28 mouse cellular contexts compared by ENCODE assay signal in genomic region chr10:44777214-44777613, GRCm38 (mm10).
DNase-seq lines count a peak whose midpoint lies in the region; ATAC-seq lines count a peak whose summit lies in the region.
"Had no signal": no experiment of that assay in that cellular context is flagged by ENCODE, and none has a peak within 500 bp of the region (broad histone marks: within the 10 kb centered on the region; RNA-seq: fewer than 3 reads in every experiment).

No protein-coding gene starts in this region.

- WGBS in forebrain, embryonic 15.5 days, result 94% methylated on average over 2 of the region's 2 CpGs

- no peak overlapping the region for H3K9ac ChIP-seq in forebrain, embryonic 15.5 days (replicated peaks)
- H3K9ac ChIP-seq: embryonic facial prominence, embryonic 13.5 days; embryonic facial prominence, embryonic 15.5 days; forebrain, embryonic 12.5 days; forebrain, postnatal 0 days had no signal

- intact Hi-C loops in heart, postnatal 14 days (cut with DNase I), result no loop called here

- no peak overlapping the region for H3K4me3 ChIP-seq in forebrain, embryonic 15.5 days
- H3K4me3 ChIP-seq: embryonic facial prominence, embryonic 13.5 days; embryonic facial prominence, embryonic 15.5 days; erythroblast, embryonic 14.5 days; forebrain, embryonic 10.5 days; forebrain, embryonic 12.5 days had no signal

- H3K9me3 ChIP-seq in forebrain, embryonic 15.5 days, result no peaks in the 10 kb centered on the region
- H3K9me3 ChIP-seq: embryonic facial prominence, embryonic 13.5 days; embryonic facial prominence, embryonic 15.5 days; forebrain, embryonic 10.5 days; forebrain, embryonic 12.5 days had no signal

- H3K27ac ChIP-seq in forebrain, embryonic 15.5 days (replicated peaks), result no peak overlapping the region
- H3K27ac ChIP-seq: embryonic facial prominence, embryonic 13.5 days; embryonic facial prominence, embryonic 15.5 days; forebrain, embryonic 10.5 days; forebrain, embryonic 12.5 days had no signal

- 0 out of 2 replicates have a peak, but pooled peaks have one; percentile 39 for ATAC-seq in common myeloid progenitor, adult 5-6 weeks (replicated peaks; ENCODE audit: low read depth, poor library complexity, severe bottlenecking)
- peak; percentile 60 for ATAC-seq in megakaryocyte, adult 5-6 weeks (ENCODE audit: poor library complexity, severe bottlenecking)
- no peak for ATAC-seq in forebrain, embryonic 15.5 days (replicated peaks)
- ATAC-seq: activated CD4-positive, CD25-positive, alpha-beta regulatory T cell, adult 4 months; CD4-positive, CD25-positive, alpha-beta regulatory T cell, adult 4 months; forebrain, embryonic 14.5 days; forebrain, postnatal 0 days; Patski had no signal

- no peak overlapping the region for H3K4me2 ChIP-seq in forebrain, embryonic 15.5 days (replicated peaks)
- H3K4me2 ChIP-seq: embryonic facial prominence, embryonic 13.5 days; embryonic facial prominence, embryonic 15.5 days; forebrain, embryonic 12.5 days had no signal

- peak; percentile 28 for DNase-seq in heart, adult 11 months
- no peak for DNase-seq in heart, postnatal 14 days
- DNase-seq in urinary bladder, adult 18-20 months (ENCODE audit: low spot score in 2 of 2), result no peak
- DNase-seq: adrenal gland, adult 8-10 months; adrenal gland, postnatal 14 days; adrenal gland, postnatal 36 days; B cell, adult 2 months; cerebellum, adult 11-12 months; cerebellum, adult 2 months; cerebellum, adult 9-10 months; cerebellum, postnatal 10 days; cerebellum, postnatal 25 days; embryo, embryonic 11 days; forebrain, postnatal 0 days had no signal

- H3K27me3 ChIP-seq in forebrain, embryonic 15.5 days, result no peaks in the 10 kb centered on the region
- H3K27me3 ChIP-seq: CH12.LX; embryonic facial prominence, embryonic 13.5 days; embryonic facial prominence, embryonic 15.5 days; forebrain, embryonic 12.5 days had no signal

- H3K4me1 ChIP-seq in forebrain, embryonic 15.5 days, result no peaks in the 10 kb centered on the region
- H3K4me1 ChIP-seq: embryonic facial prominence, embryonic 13.5 days; embryonic facial prominence, embryonic 15.5 days; forebrain, embryonic 12.5 days had no signal

- no peaks in the 10 kb centered on the region for H3K36me3 ChIP-seq in forebrain, embryonic 15.5 days
- H3K36me3 ChIP-seq: embryonic facial prominence, embryonic 13.5 days; embryonic facial prominence, embryonic 15.5 days; forebrain, embryonic 10.5 days; forebrain, embryonic 12.5 days; G1E had no signal
